Mouse (Mus musculus) liver (tissue): ENCODE results near the gene Fgfrl1.
"Not testable (repeated sequence)": the region's sequence is repeated elsewhere in the genome, so short reads cannot be mapped to it uniquely, and the experiment has no call there.

ENCODE experiments used
- DNase-seq: peaks from one replicate; pipeline ENCODE4 v3.0.0-alpha.2; 2020; ENCODE audit warnings: mixed read lengths

The Fgfrl1 gene

GRCm38 (mm10) chr5:108703754-108704626 lies 11.8 kb downstream of the Fgfrl1 start:
- no peak for DNase-seq

- peak; percentile 62 for DNase-seq
These were observed 15.6 kb downstream of the Fgfrl1 start for GRCm38 (mm10) chr5:108707758-108708157.

- no peak for DNase-seq
These were observed 16.2 kb downstream of the Fgfrl1 start for GRCm38 (mm10) chr5:108708419-108708818.

GRCm38 (mm10) chr5:108708981-108709731 lies 17.0 kb downstream of the Fgfrl1 start:
- DNase-seq, result peak; percentile 61

GRCm38 (mm10) chr5:108711968-108712367 lies 19.8 kb downstream of the Fgfrl1 start:
- DNase-seq, result no peak

GRCm38 (mm10) chr5:108713096-108713495 lies 20.9 kb downstream of the Fgfrl1 start:
- no peak for DNase-seq

- DNase-seq, result no peak
These were observed 21.5 kb downstream of the Fgfrl1 start for GRCm38 (mm10) chr5:108713691-108714090.

- no peak for DNase-seq
These were observed 22.0 kb downstream of the Fgfrl1 start for GRCm38 (mm10) chr5:108714149-108714548.

GRCm38 (mm10) chr5:108715974-108716373 lies 23.8 kb downstream of the Fgfrl1 start:
- DNase-seq, result no peak

- no peak for DNase-seq
These were observed 25.9 kb downstream of the Fgfrl1 start for GRCm38 (mm10) chr5:108718051-108718450.

- DNase-seq, result no peak
These were observed 27.6 kb downstream of the Fgfrl1 start for GRCm38 (mm10) chr5:108719761-108720160.

- DNase-seq, result no peak
These were observed 31.8 kb downstream of the Fgfrl1 start for GRCm38 (mm10) chr5:108724006-108724405.

GRCm38 (mm10) chr5:108726557-108727248 lies 34.5 kb downstream of the Fgfrl1 start:
- peak; percentile 79 for DNase-seq

GRCm38 (mm10) chr5:108727425-108727824 lies 35.2 kb downstream of the Fgfrl1 start:
- no peak for DNase-seq

- no peak for DNase-seq
These were observed 49.7 kb downstream of the Fgfrl1 start for GRCm38 (mm10) chr5:108741844-108742243.

- DNase-seq, result no peak
These were observed 50.4 kb downstream of the Fgfrl1 start for GRCm38 (mm10) chr5:108742596-108742995.

- DNase-seq, result no peak
These were observed 51.7 kb downstream of the Fgfrl1 start for GRCm38 (mm10) chr5:108743856-108744255.

- no peak for DNase-seq
These were observed 52.4 kb downstream of the Fgfrl1 start for GRCm38 (mm10) chr5:108744629-108745028.

- peak; percentile 18 for DNase-seq
These were observed 58.4 kb downstream of the Fgfrl1 start for GRCm38 (mm10) chr5:108750328-108751210.

GRCm38 (mm10) chr5:108751258-108751657 lies 59.1 kb downstream of the Fgfrl1 start:
- not testable (repeated sequence) for DNase-seq
